In the genomic region with DNA sequence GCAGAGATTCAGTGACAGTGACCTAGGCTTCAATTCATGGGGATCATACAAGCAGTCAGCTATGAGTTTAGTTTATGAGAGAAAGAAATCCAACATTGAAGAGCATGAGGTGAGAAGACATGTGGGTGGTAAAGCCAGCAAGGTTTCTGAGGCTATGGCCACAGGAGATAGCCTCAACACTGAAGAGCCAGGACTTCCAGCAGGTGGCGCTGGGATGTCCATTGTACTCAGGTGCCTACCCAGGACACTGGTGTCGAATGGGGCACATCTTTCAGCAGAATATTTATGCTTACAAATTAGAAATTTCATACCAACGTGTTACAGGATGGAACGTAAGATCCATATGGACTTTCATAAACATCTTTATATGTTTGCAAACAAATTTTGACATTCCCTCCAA, we compare ENCODE assay signal across 8 mouse cellular contexts. TPM values are rescaled to one million over a fixed set of nuclear protein-coding genes. Genes with fewer than 3 reads are reported as not detected.
DNase-seq lines count a peak whose midpoint lies in the region; ATAC-seq and TF ChIP-seq lines count a peak whose summit lies in the region.

No protein-coding gene starts in this region.

- H3K9me3 ChIP-seq in G1E (replicated peaks) = no peaks in the 10 kb centered on the region
- H3K9me3 ChIP-seq in lung, embryonic 14.5 days (ENCODE audit: low read depth, low read length) = no peaks in the 10 kb centered on the region

- no peak overlapping the region for H3K9ac ChIP-seq in lung, embryonic 14.5 days

- 0 out of 2 replicates have a peak, but pooled peaks cover 2% of the 10 kb centered on the region for H3K4me1 ChIP-seq in G1E (ENCODE audit: insufficient read depth, low read depth, low read length)
- no peaks in the 10 kb centered on the region for H3K4me1 ChIP-seq in lung, embryonic 14.5 days (ENCODE audit: insufficient read depth)
- no peaks in the 10 kb centered on the region for H3K4me1 ChIP-seq in spleen, adult 2 months (ENCODE audit: control insufficient read depth, insufficient read depth, insufficient read length)

- peak; percentile 53 for DNase-seq in layer of hippocampus, adult 11-12 months (ENCODE audit: low spot score)
- no peak for DNase-seq in layer of hippocampus, adult 9-10 months (ENCODE audit: low spot score)
- peak; percentile 37 for DNase-seq in G1E (ENCODE audit: low spot score)
- peak; percentile 45 for DNase-seq in c-Kit-positive CD71-negative TER-119-negative erythroid progenitor cells, embryonic 14.5 days (ENCODE audit: low read depth)
- DNase-seq in gastrocnemius, adult 2 months = peak; percentile 80
- peak; percentile 75 for DNase-seq in lung, embryonic 14.5 days
- DNase-seq in spleen, adult 2 months (ENCODE audit: low read depth in 1 of 2, low spot score in 2 of 2) = peak; percentile 19 to 68

- H3K36me3 ChIP-seq in G1E (replicated peaks) = no peaks in the 10 kb centered on the region
- no peaks in the 10 kb centered on the region for H3K36me3 ChIP-seq in lung, embryonic 14.5 days (ENCODE audit: insufficient read depth)
- H3K36me3 ChIP-seq in spleen, adult 2 months (ENCODE audit: control insufficient read depth, insufficient read depth, low read length) = no peaks in the 10 kb centered on the region

- TF ChIP-seq CTCF in G1E (IDR thresholded peaks at IDR 0.05; ENCODE audit: low read depth, low read length) = peak; percentile 70
- peak; percentile 88 for TF ChIP-seq CTCF in gastrocnemius, adult 2 months (IDR thresholded peaks at IDR 0.05)
- TF ChIP-seq CTCF in lung, embryonic 14.5 days (IDR thresholded peaks at IDR 0.05; ENCODE audit: low read depth) = peak; percentile 73
- peak; percentile 70; the same call in 1 of the 2 replicates for TF ChIP-seq CTCF in spleen, adult 2 months (IDR thresholded peaks at IDR 0.05; ENCODE audit: extremely low read depth, insufficient read depth, insufficient read length, insufficient replicate concordance)

- H3K4me3 ChIP-seq in G1E (ENCODE audit: low read depth, low read length) = no peak overlapping the region
- H3K4me3 ChIP-seq in gastrocnemius, adult 2 months = no peak overlapping the region
- H3K4me3 ChIP-seq in lung, embryonic 14.5 days (ENCODE audit: low read depth, low read length) = no peak overlapping the region
- H3K4me3 ChIP-seq in spleen, adult 2 months (ENCODE audit: extremely low read depth, insufficient read depth, insufficient read length) = no peak overlapping the region

- no peak overlapping the region for H3K27ac ChIP-seq in gastrocnemius, adult 2 months
- H3K27ac ChIP-seq in lung, embryonic 14.5 days (ENCODE audit: low read depth) = no peak overlapping the region
- H3K27ac ChIP-seq in spleen, adult 2 months (ENCODE audit: insufficient read depth, low read length) = no peak overlapping the region

- intact Hi-C loops in gastrocnemius, adult 2 months (cut with DNase I) = loop anchor here (1.0 kb wide), 2 partner anchors 57 to 138 kb away; no protein-coding TSS in a partner anchor

- no peak for TF ChIP-seq POLR2A in spleen, adult 2 months (IDR thresholded peaks at IDR 0.05; ENCODE audit: low read depth, low read length)

- no peak overlapping the region for H3K4me2 ChIP-seq in lung, embryonic 14.5 days

- peak; percentile 52; the same call in 1 of the 2 replicates for ATAC-seq in G1E (ENCODE audit: extremely low read depth, insufficient number of reproducible peaks, low FRiP score, poor library complexity, severe bottlenecking)
- no peak for ATAC-seq in lung, embryonic 14.5 days (ENCODE audit: insufficient read depth)
- ATAC-seq in activated CD4-positive, CD25-positive, alpha-beta regulatory T cell, adult 4 months = no peak

- peaks cover 25% of the 10 kb centered on the region for H3K27me3 ChIP-seq in G1E (ENCODE audit: insufficient read depth, low read length)
- no peaks in the 10 kb centered on the region for H3K27me3 ChIP-seq in lung, embryonic 14.5 days (ENCODE audit: insufficient read depth, low read length)
- H3K27me3 ChIP-seq in spleen, adult 2 months (ENCODE audit: control insufficient read depth, insufficient read depth, low read length) = no peaks in the 10 kb centered on the region

- 14% methylated on average over 4 of the region's 4 CpGs for WGBS in lung, embryonic 14.5 days
- 29% methylated on average over 4 of the region's 4 CpGs for WGBS in spleen, adult 2 months

RNA-seq across cellular contexts. Expression of a gene that starts 19.8 kb away (rescaled TPM):
- not detected in 2 replicates for total RNA-seq in G1E (2014; fragmentation: Nextera tagmentation)
- 0.38 and 0.93 TPM in 2 replicates for total RNA-seq in G1E (2017)
- 0.03 TPM in 1 of 2 replicates, not detected in the other for polyA plus RNA-seq in G1E (2012)
- 1 to 10 TPM; 2.3 to 2.8 TPM for total RNA-seq in gastrocnemius, adult 2 months (2021)
- 1.4 and 1.6 TPM in 2 replicates for polyA plus RNA-seq in lung, embryonic 14.5 days (2014; fragmentation: Nextera tagmentation; extraction: Ambion mirVana)
- 3.3 and 6.9 TPM in 2 replicates for polyA plus RNA-seq in spleen, adult 2 months (2012; rRNA removed)
- polyA plus RNA-seq in activated CD4-positive, CD25-positive, alpha-beta regulatory T cell, adult 4 months (2017; shearing (Covaris generic)) = not detected

RNA-seq across cellular contexts. Expression of a gene that starts 35.5 kb away (rescaled TPM):
- 1.9 and 3.2 TPM in 2 replicates for total RNA-seq in G1E (2014; fragmentation: Nextera tagmentation)
- total RNA-seq in G1E (2017) = 0.98 and 0.99 TPM in 2 replicates
- 0.11 and 0.17 TPM in 2 replicates for polyA plus RNA-seq in G1E (2012)
- not detected for total RNA-seq in gastrocnemius, adult 2 months (2021)
- 4.7 and 4.9 TPM in 2 replicates for polyA plus RNA-seq in lung, embryonic 14.5 days (2014; fragmentation: Nextera tagmentation; extraction: Ambion mirVana)
- 0.14 TPM in 1 of 2 replicates, not detected in the other for polyA plus RNA-seq in spleen, adult 2 months (2012; rRNA removed)
- not detected for polyA plus RNA-seq in activated CD4-positive, CD25-positive, alpha-beta regulatory T cell, adult 4 months (2017; shearing (Covaris generic))
